Mouse (Mus musculus): ENCODE results near the gene Fkbp8.

The Fkbp8 gene

GRCm38 (mm10) chr8:70528182-70528797 is 766 bp downstream of the Fkbp8 start:
- DNase-seq (ENCODE audit: low spot score), result no peak

- no peak for DNase-seq (ENCODE audit: low spot score)
Observed at GRCm38 (mm10) chr8:70529299-70529698, 1.8 kb downstream of the Fkbp8 start.

GRCm38 (mm10) chr8:70529741-70530161 is 2.2 kb downstream of the Fkbp8 start:
- DNase-seq (ENCODE audit: low spot score), result no peak

- DNase-seq (ENCODE audit: low spot score), result no peak
Observed at GRCm38 (mm10) chr8:70530314-70530713, 2.8 kb downstream of the Fkbp8 start.

GRCm38 (mm10) chr8:70534281-70534680 is 6.8 kb downstream of the Fkbp8 start:
- DNase-seq (ENCODE audit: low spot score), result no peak

GRCm38 (mm10) chr8:70535221-70535620 is 7.7 kb downstream of the Fkbp8 start:
- DNase-seq (ENCODE audit: low spot score), result no peak

- DNase-seq (ENCODE audit: low spot score), result no peak
Observed at GRCm38 (mm10) chr8:70535701-70536100, 8.2 kb downstream of the Fkbp8 start.

GRCm38 (mm10) chr8:70538024-70538579 is 10.6 kb downstream of the Fkbp8 start:
- peak; percentile 64 for DNase-seq (ENCODE audit: low spot score)

- peak; percentile 100 for DNase-seq (ENCODE audit: low spot score)
Observed at GRCm38 (mm10) chr8:70538633-70539076, 11.1 kb downstream of the Fkbp8 start.

- DNase-seq (ENCODE audit: low spot score), result peak; percentile 100
Observed at GRCm38 (mm10) chr8:70539077-70539813, 11.7 kb downstream of the Fkbp8 start, which contains the start of gene Ell. Gene Ell (plus strand): TSS chr8:70539457.

GRCm38 (mm10) chr8:70540013-70540506 is 12.5 kb downstream of the Fkbp8 start:
- no peak for DNase-seq (ENCODE audit: low spot score)

GRCm38 (mm10) chr8:70540507-70541071 is 13.1 kb downstream of the Fkbp8 start:
- no peak for DNase-seq (ENCODE audit: low spot score)

GRCm38 (mm10) chr8:70541081-70541480 is 13.6 kb downstream of the Fkbp8 start:
- DNase-seq (ENCODE audit: low spot score), result no peak

- DNase-seq (ENCODE audit: low spot score), result no peak
Observed at GRCm38 (mm10) chr8:70544200-70544687, 16.7 kb downstream of the Fkbp8 start.

GRCm38 (mm10) chr8:70546412-70546811 is 18.9 kb downstream of the Fkbp8 start:
- DNase-seq (ENCODE audit: low spot score), result no peak

GRCm38 (mm10) chr8:70547762-70548161 is 20.2 kb downstream of the Fkbp8 start:
- DNase-seq (ENCODE audit: low spot score), result no peak

GRCm38 (mm10) chr8:70549412-70550184 is 22.1 kb downstream of the Fkbp8 start:
- DNase-seq (ENCODE audit: low spot score), result no peak

GRCm38 (mm10) chr8:70551558-70552161 is 24.1 kb downstream of the Fkbp8 start:
- DNase-seq (ENCODE audit: low spot score), result no peak

GRCm38 (mm10) chr8:70552836-70553235 is 25.3 kb downstream of the Fkbp8 start:
- DNase-seq (ENCODE audit: low spot score), result no peak

- DNase-seq (ENCODE audit: low spot score), result no peak
Observed at GRCm38 (mm10) chr8:70553740-70554139, 26.2 kb downstream of the Fkbp8 start.

- DNase-seq (ENCODE audit: low spot score), result no peak
Observed at GRCm38 (mm10) chr8:70555079-70555747, 27.7 kb downstream of the Fkbp8 start.

Data from layer of hippocampus, adult 11-12 months (tissue).